Mouse (Mus musculus): ENCODE data around the gene Syce2.

DNA sequence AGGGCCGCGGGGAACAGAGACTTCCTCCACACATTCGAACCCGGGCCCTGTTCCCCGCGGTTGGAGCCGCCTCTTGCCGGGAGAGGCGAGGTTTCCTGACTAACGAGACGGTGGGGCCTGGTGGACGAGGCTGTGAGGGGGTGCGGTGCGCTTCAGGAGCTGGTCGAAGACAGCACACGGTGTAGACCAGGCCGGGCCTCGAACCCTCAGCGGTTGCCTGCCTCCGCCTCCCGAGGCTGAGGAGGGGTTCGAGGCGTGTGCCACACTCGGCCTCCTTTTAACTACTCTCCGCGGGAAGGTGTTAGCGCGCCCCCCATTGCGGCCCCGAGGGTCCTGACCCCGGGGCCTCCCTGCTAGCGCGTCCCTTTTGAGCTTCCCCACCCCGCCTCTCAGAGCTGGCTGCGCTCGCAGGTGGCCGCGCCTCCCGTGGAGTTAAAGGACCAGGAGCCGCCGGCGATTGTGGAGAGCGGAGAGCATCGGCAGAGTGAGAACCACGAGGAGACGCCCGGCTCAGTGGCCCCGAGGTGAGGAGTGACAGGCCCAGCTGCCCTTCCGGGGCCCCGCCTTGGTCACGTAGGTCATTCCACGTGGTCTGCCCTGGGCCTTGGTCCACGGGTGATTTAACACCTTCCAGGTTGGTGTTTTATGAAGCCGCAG is 526 bp downstream of the Syce2 start:
- TF ChIP-seq USF2 (conservative IDR thresholded peaks at IDR 0.05; ENCODE audit: low read depth, low read length) (no peak), JUND (conservative IDR thresholded peaks at IDR 0.05; ENCODE audit: low read depth, low read length) (no peak), USF1 (IDR thresholded peaks at IDR 0.05; ENCODE audit: low read depth, low read length) (no peak), CTCF (conservative IDR thresholded peaks at IDR 0.05 in 1 of 2, IDR thresholded peaks at IDR 0.05 in 1 of 2; ENCODE audit: low read depth in 2 of 2, low read length in 2 of 2) (no peak), POLR2A (IDR thresholded peaks at IDR 0.05; ENCODE audit: low read depth, low read length) (no peak), RAD21 (IDR thresholded peaks at IDR 0.05; ENCODE audit: low read depth, low read length) (no peak)

Data from CH12.LX (cell line).